Mouse (Mus musculus): ENCODE measurements at regions not wholly inside any gene's neighbourhood (a gene's known extent, or its start where the extent isn't known, plus 50 kb on each side); places are given as distances from the start of the nearest gene placed in this dataset.
"Not testable (repeated sequence)": the region's sequence is repeated elsewhere in the genome, so short reads cannot be mapped to it uniquely, and the experiment has no call there.

DNA sequence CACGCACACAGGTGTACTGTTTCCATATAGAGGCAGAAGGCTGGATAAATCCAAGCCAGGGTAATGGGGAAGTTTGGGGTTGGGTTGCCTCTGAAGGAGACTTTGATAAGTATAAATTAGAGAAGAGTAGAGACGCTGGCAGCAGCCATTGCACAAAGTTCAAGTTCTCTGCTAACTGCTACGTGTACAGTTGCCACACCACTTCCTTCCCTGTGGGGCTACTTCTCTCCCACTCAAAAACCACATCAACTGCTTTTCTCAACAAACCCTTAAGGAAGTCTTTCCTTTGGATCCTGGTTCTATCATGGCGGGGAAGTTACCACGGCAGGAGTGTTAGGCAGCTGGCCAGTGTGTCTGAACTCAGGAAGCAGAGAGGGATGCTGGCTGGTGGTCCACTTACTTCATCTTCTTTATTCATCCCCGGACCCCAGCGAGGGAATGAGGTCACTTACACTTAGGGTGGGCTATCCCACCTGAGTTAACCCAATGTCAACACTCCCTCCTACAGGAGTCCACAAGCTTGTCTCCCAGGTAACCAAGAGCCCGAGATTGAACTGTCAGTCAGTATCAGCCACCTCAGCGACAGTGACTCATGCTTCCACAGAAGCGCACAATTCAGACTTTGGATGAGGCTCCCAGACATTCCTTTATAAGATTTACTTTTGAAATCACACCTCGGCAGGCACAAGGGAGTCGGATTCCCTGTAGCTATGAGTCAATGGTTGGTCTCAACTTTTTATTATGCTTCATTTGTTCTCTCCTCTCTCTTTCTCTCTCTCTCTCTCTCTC lies 84.3 kb downstream of the Rassf10 start:
- Histone ChIP-seq H3K27me3 (ENCODE audit: control insufficient read depth, insufficient read depth, insufficient read length) (peaks cover 6% of the 10 kb centered on the region), H3K36me3 (ENCODE audit: control insufficient read depth, insufficient read depth) (no peaks in the 10 kb centered on the region), H3K4me2 (ENCODE audit: low read depth) (no peak overlapping the region), H3K79me2 (ENCODE audit: control insufficient read depth, insufficient read depth) (no peaks in the 10 kb centered on the region), H3ac (ENCODE audit: control insufficient read depth, insufficient read length) (no peak overlapping the region), H3K4me3 (no peak overlapping the region)
- no peak for TF ChIP-seq TCF12 (IDR thresholded peaks at IDR 0.05; ENCODE audit: insufficient read depth, poor library complexity, severe bottlenecking)
- TF ChIP-seq TCF3 (IDR thresholded peaks at IDR 0.05; ENCODE audit: insufficient read length, low read depth): no peak
- TF ChIP-seq MYOD1 (IDR thresholded peaks at IDR 0.05; ENCODE audit: control insufficient read depth in 1 of 3, insufficient read length in 2 of 3, low read depth in 2 of 3): no peak

DNA sequence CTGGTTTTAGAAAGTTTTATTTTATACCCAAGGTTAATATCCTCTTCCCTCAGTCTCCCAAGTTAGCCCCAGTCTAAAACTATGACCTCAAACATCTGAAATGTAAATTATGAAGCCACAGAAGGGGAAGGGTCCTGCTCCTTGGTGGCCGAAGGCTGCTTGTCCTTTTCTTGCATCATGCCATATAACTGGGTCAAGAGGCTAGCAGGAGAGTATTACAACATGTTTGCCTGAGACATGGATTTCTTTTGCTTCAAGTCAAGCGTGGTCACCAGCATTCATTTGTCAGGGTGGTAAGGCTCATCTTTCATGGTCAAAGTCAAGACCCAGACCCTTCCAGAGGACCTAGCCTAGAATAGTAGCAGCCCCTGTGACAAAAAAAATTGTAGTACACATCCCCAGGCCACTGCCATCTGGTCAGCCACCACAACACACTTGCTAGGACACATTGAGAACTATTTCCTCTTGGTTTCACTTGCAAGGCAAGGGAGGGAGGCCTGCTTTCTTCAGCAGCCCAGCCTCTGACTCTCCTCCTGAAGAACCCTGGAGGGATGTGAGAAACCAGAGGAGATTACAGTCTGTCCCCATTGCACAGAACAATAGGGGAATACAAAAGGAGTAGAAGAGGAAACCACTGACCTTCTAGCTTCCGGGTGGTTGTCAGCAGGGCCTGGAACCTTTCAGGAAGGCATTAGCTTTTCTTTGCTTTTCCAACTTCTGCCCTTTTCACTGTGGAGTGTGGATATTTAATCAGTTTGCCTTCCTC lies 85.3 kb downstream of the Rassf10 start:
- Histone ChIP-seq H3ac (ENCODE audit: control insufficient read depth, insufficient read length) (no peak overlapping the region), H3K36me3 (ENCODE audit: control insufficient read depth, insufficient read depth) (no peaks in the 10 kb centered on the region), H3K79me2 (ENCODE audit: control insufficient read depth, insufficient read depth) (no peaks in the 10 kb centered on the region), H3K27me3 (ENCODE audit: control insufficient read depth, insufficient read depth, insufficient read length) (peaks cover 6% of the 10 kb centered on the region), H3K4me3 (no peak overlapping the region), H3K4me2 (ENCODE audit: low read depth) (no peak overlapping the region)
- TF ChIP-seq REST (IDR thresholded peaks at IDR 0.05; ENCODE audit: insufficient read depth, insufficient read length) (no peak), MAX (IDR thresholded peaks at IDR 0.05; ENCODE audit: low read depth) (no peak)

DNA sequence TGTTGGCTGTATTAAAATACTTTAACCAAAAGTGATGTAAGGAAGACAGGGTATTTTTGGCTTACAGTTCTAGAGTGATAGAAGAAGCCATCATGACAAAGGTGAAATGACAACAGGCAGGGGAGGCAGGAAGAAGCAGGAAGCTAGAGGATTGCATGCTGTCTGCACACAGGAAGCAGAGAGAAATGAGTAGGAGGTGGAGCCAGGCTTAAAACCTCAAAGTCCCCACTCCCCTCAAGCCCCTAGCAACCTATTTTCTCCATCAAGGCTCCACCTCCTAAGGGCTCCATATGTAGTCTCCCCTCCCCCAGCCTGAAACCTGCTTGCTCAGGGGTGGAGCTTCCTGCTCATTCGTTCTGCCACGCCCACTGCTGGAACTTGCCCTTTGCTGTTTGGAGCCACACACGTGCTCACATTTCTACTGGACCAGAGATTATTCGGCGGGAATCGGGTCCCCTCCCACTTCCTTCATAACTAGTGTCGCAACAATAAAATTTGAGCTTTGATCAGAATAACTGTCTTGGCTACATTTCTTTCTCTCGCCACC lies 91.9 kb downstream of the Rassf10 start:
- H3K4me2 ChIP-seq (ENCODE audit: low read depth); H3K36me3 ChIP-seq (ENCODE audit: control insufficient read depth, insufficient read depth); H3K27me3 ChIP-seq (ENCODE audit: control insufficient read depth, insufficient read depth, insufficient read length): not testable (repeated sequence)

DNA sequence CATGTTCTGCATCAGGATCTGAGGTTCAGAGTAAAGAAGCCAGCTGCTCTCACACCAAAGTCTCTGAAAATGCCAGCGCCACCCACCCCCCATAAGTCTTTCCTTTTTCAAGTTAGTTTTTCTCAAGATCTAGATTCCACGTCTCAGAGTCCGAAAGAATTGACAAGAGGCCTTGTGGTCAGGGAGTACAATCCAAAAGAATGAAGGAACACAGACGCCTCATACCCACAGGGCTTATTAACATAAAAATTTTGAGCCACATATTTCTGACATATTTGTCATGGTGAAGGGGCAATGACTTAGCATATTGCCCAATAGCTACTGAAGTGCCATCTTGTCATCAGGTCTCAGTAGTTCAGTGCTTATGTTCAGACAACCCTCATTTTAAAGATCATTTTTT lies 92.6 kb downstream of the Rassf10 start:
- no peak for TF ChIP-seq POLR2A (IDR thresholded peaks at IDR 0.05; ENCODE audit: insufficient read length, low read depth)
- TF ChIP-seq MYOD1 (IDR thresholded peaks at IDR 0.05; ENCODE audit: control insufficient read depth in 1 of 3, insufficient read length in 2 of 3, low read depth in 2 of 3): no peak
- TF ChIP-seq REST (IDR thresholded peaks at IDR 0.05; ENCODE audit: insufficient read depth, insufficient read length): no peak
- TF ChIP-seq SRF (IDR thresholded peaks at IDR 0.05; ENCODE audit: control insufficient read depth, insufficient read length, low read depth): no peak
- no peak for TF ChIP-seq TCF3 (IDR thresholded peaks at IDR 0.05; ENCODE audit: insufficient read length, low read depth)
- TF ChIP-seq CEBPB (IDR thresholded peaks at IDR 0.05; ENCODE audit: insufficient read depth, poor library complexity, severe bottlenecking): no peak
- no peak for TF ChIP-seq POLR2AphosphoS2 (IDR thresholded peaks at IDR 0.05; ENCODE audit: insufficient read length, low read depth)
- TF ChIP-seq MAX (IDR thresholded peaks at IDR 0.05; ENCODE audit: low read depth): no peak
- TF ChIP-seq TCF12 (IDR thresholded peaks at IDR 0.05; ENCODE audit: insufficient read depth, poor library complexity, severe bottlenecking): no peak
- no peak for TF ChIP-seq E2F4 (IDR thresholded peaks at IDR 0.05; ENCODE audit: insufficient read depth)
- TF ChIP-seq USF1 (IDR thresholded peaks at IDR 0.05; ENCODE audit: low read depth): no peak
- TF ChIP-seq MYOG (IDR thresholded peaks at IDR 0.05; ENCODE audit: control insufficient read depth in 1 of 3, insufficient read depth in 1 of 3, insufficient read length in 2 of 3, low read depth in 2 of 3): no peak
- H3K36me3 ChIP-seq (ENCODE audit: control insufficient read depth, insufficient read depth): no peaks in the 10 kb centered on the region

More for the DNA sequence above, 91.9 kb downstream of the Rassf10 start:
- H3ac ChIP-seq (ENCODE audit: control insufficient read depth, insufficient read length); H3K4me3 ChIP-seq; H3K79me2 ChIP-seq (ENCODE audit: control insufficient read depth, insufficient read depth): not testable (repeated sequence)

DNA sequence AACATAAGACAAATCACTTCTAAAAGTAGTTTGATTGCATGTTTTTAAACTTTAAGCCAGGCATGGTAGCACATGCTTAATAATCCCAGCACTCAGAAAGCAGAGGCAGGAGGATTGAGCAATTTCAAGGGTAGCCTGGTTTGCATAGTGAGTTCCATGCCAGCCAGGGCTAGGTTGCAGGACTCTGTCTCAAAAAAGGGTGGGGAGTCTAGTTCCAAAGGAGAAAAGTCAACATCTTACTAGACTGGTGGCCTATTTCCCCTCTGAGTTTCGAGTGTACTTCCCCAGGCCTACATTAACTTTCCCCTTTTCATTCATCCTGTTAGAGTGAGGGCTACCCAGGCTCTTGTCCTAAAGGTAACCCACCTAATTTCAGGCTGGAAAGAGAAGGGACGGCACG lies 93.8 kb downstream of the Rassf10 start:
- Histone ChIP-seq H3K4me2 (ENCODE audit: low read depth) (no peak overlapping the region), H3K4me3 (no peak overlapping the region), H3ac (ENCODE audit: control insufficient read depth, insufficient read length) (no peak overlapping the region), H3K79me2 (ENCODE audit: control insufficient read depth, insufficient read depth) (no peaks in the 10 kb centered on the region), H3K36me3 (ENCODE audit: control insufficient read depth, insufficient read depth) (no peaks in the 10 kb centered on the region), H3K27me3 (ENCODE audit: control insufficient read depth, insufficient read depth, insufficient read length) (peaks cover 15% of the 10 kb centered on the region)
- TF ChIP-seq SRF (IDR thresholded peaks at IDR 0.05; ENCODE audit: control insufficient read depth, insufficient read length, low read depth) (no peak), REST (IDR thresholded peaks at IDR 0.05; ENCODE audit: insufficient read depth, insufficient read length) (no peak), E2F4 (IDR thresholded peaks at IDR 0.05; ENCODE audit: insufficient read depth) (no peak), POLR2AphosphoS2 (IDR thresholded peaks at IDR 0.05; ENCODE audit: insufficient read length, low read depth) (no peak)

More for the DNA sequence above, 92.6 kb downstream of the Rassf10 start:
- Histone ChIP-seq H3ac (ENCODE audit: control insufficient read depth, insufficient read length) (no peak overlapping the region), H3K4me2 (ENCODE audit: low read depth) (no peak overlapping the region), H3K27me3 (ENCODE audit: control insufficient read depth, insufficient read depth, insufficient read length) (peaks cover 13% of the 10 kb centered on the region), H3K79me2 (ENCODE audit: control insufficient read depth, insufficient read depth) (no peaks in the 10 kb centered on the region), H3K4me3 (no peak overlapping the region)
